Mouse (Mus musculus) heart, adult 2 months (tissue): ENCODE measurements around the gene Dgat2.

ENCODE experiments used
- CTCF ChIP-seq: fragments of 200-600 bp; IDR thresholded peaks from 2 replicates; pipeline ENCODE4 v1.8.1; 2022; ENCODE audit warnings: antibody characterized with exemption, mild to moderate bottlenecking, moderate library complexity
- POLR2A ChIP-seq: fragments of 200-500 bp; IDR thresholded peaks from 2 replicates; pipeline ENCODE4 v1.6.1; 2011; ENCODE audit warnings: mild to moderate bottlenecking, low read depth, low read length, control low read depth; ENCODE audit not compliant: insufficient read depth

- TF ChIP-seq POLR2A: no peak
- no peak for TF ChIP-seq CTCF
These were observed 50.6 kb downstream of the Dgat2 start for GRCm38 (mm10) chr7:99131819-99132353.
